Mouse (Mus musculus): ENCODE results near the gene Naa20.
"Not testable (repeated sequence)": the region's sequence is repeated elsewhere in the genome, so short reads cannot be mapped to it uniquely, and the experiment has no call there.

Naa20 gene

GRCm38 (mm10) chr2:145884913-145885785 is 16.8 kb upstream of the Naa20 start:
- DNase-seq (ENCODE audit: low read depth, low spot score), result no peak

DNA sequence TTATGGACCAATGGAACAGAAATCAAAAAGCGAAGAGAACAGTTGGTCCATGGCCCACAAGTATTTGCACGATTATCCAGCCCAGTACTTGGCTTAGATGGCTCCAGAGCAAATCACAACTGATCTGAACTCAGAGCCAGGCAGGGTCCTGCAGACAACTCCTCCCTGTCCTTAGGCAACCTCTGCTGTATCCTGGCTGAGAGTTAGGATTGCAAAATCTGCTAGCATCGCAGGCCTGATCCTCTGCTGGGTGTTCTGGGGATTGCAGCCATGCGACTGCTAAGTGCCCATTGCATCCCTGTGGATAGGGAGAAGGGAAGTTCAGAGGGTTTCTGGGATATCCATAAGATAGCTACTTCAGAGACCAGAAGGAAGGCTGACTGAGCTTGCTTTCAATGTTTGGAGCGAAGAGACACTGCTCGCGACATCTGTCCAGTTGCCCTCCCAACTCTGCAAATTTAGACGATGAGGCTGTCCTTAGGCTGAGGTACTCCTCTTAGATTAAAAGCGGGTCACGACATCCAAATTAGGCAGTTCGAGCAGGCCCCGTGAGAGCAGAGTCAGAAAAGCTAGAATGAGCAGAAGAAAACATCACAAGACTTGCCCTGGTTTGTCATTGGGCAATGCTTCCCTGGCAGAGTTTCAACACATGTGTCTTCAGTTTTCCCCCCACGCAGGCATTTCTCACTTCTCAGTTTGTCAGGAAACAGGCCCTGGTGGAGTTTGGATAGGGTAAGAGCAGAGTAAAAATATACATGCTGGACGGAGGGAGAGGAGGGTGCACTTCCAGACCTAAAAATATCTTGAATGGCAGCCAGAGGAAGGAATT is 13.7 kb upstream of the Naa20 start:
- no peak for DNase-seq (ENCODE audit: low read depth, low spot score)

GRCm38 (mm10) chr2:145888766-145889480 is 13.0 kb upstream of the Naa20 start:
- no peak for DNase-seq (ENCODE audit: low read depth, low spot score)

GRCm38 (mm10) chr2:145890571-145890970 is 11.3 kb upstream of the Naa20 start:
- no peak for DNase-seq (ENCODE audit: low read depth, low spot score)

DNA sequence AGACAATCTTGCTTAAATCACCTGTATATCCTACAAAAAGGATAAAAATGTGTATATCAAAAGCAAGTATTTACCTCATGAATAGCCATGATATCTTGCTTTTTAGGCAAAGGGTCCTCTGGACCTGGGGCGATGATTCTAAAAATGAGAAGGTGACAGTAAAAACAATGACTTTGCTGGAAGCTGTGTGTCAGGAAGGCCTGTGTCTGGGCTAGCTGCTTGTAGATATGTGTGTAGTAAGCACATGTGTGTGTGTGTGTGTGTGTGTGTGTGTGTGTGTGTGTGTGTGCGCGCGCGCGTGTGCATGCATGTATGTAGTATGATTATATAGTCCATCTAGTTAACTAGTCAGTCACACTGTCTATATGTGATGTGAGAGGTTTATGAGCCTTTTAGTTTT is 8.1 kb upstream of the Naa20 start:
- DNase-seq (ENCODE audit: low read depth, low spot score), result no peak

DNA sequence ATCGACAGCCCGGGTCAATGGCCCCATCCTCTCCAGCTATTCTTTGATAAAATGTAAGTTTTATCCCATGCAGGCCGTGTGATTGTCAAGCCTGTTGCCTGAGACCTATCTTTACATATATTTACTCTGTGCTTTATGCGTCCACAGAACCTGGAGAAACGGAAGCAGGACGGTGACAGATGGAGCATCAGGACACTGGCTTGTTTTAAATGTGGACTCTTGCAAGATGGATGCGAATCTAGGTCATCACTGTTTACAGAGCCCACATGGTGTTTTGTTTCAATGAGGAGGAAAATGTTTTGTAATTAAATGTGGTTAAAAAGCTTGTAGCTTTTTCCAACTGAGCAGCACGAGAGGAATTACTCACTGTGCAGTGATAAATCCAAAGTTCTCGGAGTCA is 3.8 kb upstream of the Naa20 start:
- no peak for DNase-seq (ENCODE audit: low read depth, low spot score)

- DNase-seq (ENCODE audit: low read depth, low spot score), result not testable (repeated sequence)
Observed at GRCm38 (mm10) chr2:145900318-145900717, 1.6 kb upstream of the Naa20 start.

DNA sequence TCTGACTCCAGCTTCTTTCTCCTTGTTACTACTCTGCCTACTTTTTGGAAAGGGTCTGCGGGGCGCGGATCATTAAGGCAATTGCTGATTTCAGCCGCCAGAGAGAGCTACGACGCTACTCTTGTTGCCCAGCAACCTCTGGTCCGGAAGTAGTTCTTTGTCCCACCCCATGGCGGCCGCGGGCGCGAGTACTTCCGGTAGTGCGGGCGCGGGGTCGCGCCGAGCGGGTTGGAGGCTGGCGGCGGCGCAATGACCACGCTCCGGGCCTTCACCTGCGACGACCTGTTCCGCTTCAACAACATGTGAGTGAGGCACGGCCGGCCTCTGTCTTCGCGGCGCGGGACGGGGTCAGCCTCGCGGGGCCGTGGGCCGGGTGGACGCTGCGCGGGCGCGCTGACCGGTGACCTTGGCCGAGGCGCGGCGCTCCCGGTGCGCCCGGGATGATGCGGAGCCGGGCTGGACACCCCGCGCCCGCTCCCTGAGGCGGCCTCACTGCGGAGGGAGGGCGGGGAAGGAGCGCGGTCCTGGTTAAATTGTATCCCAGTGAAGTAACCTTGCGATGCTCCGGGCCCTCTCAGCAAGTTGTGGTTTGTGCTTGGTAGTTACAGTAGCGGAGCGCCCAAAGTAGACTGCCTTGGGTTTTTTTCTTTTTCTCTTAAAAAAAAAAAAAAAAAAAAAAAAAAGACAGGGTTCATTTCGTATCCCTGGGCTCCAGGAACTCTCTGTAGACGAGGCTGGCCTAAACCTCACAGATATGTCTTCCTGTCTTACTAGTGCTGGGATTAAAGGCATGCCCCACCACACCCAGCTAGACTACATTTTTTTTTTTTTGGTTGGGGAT is 1.4 kb downstream of the Naa20 start:
- peak; percentile 92 for DNase-seq (ENCODE audit: low read depth, low spot score)

DNA sequence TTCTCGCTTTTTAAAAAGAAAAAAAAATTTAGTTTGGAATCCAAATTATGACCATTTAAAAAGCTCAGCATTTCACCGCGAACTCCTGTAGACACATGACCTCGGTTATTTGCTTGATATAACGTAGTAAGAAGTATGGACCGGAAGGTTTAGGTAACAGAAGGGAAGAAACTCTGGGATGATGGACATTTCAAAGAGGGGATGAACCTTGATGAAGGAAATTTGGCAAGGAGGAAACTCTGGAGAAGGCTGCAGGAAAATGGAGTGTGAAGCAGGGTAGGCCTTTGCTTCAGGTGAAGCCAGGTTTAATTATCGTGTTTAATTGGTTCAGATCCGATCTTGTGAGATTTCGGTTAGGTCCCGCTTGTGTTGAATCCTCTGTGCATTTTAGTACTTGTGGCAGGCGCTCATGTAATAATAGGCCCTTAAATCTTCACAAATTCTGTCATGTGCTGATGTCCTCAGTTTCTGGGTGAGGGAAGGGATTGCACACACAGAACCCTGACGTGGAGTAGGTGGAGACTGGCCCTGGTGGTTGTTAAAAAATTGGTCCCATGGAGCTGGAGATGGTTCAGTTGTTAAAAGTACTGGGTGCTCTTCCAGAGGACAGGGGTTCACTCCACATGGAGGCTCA is 2.2 kb downstream of the Naa20 start:
- peak; percentile 23 for DNase-seq (ENCODE audit: low read depth, low spot score)

DNA sequence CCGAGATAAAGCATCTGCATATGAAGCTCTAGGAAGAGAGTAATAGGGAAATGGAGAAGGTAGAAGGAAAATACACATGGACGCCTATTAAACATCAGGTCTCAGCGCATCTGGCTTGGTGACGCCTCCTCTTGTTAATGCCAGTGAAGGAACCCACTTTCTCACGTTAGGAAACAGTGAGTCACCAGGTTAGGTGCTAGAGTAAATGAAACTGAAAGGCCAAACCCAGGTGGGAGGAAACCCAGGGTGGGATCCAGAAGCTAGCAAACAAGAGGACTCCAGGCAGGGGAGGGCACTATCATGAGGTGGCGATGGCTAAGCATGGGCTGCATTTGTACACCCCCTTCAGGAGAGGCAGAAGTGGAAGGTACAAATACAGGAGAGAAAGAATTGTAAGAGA is 3.3 kb downstream of the Naa20 start:
- DNase-seq (ENCODE audit: low read depth, low spot score), result peak; percentile 81

- DNase-seq (ENCODE audit: low read depth, low spot score), result not testable (repeated sequence)
Observed at GRCm38 (mm10) chr2:145905884-145906283, 4.0 kb downstream of the Naa20 start.

GRCm38 (mm10) chr2:145920941-145921650 is 19.2 kb downstream of the Naa20 start:
- DNase-seq (ENCODE audit: low read depth, low spot score), result no peak

DNA sequence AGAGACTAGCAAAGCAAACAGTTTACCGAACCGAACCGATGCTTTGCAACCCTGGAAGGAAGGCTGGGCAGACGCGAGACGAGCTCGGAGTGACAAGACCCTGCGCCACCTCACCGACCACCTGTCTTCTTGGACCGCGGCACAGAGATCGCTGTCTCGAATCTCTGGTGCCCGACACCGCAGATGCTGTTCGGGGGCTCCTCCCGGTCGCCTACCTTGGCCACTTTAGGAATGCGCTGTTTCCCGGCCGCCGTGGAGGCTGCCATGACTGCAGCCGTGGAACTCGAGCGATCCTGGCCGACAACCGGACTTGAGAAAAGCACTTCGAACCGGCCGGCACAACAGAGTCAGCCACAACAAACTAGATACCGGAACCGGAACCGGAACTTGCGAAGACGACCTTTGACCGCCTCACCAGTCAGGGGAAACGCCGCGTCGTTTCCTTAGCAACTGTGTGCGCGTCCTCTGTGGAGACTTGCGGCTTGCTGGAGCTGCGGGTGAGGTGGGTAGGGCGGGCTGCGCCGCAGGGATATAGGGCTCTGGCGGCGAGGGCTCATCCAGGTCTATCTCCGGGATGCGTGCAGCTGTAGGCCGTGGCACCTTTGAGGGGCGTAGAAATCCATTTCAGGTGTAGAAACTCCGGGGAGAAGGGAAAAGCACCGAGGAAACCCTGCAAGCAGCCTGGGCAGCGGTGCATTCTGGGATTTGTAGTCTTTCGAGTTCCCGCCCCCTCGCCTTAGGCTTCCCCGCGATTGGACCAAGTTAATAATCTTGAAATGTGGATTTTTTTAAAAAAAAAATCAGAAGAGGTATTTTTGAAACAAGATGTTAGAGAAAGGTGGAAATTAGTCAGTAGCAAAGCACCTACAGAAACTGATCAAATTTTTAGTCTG is 32.7 kb downstream of the Naa20 start, which contains the start of the genes Cfap61 and Crnkl1:
TSS of gene Cfap61 (plus strand) at position 446 of the 893 bp plus-strand sequence.
TSS of gene Crnkl1 (minus strand) at position 676 of the 893 bp plus-strand sequence.
- DNase-seq (ENCODE audit: low read depth, low spot score), result peak; percentile 97

DNA sequence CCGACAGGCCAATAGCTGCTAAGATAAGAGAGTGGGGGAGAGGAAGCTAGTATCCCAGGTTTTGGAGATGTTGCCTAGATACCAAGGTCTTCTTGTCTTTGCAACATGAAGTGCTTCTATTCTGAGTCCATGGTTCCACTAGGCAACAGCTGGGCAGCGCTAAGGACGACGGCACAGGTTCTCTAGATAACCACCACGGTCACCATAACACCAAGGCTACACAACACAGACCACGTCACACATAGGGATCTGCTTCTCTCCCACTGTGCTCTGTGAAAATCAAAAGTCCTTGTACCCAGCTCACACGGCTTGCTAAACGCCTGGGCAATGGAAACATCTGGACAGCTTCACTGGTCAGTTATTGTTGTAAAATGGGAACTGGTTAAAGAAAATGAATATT is 35.1 kb downstream of the Naa20 start:
- no peak for DNase-seq (ENCODE audit: low read depth, low spot score)

DNA sequence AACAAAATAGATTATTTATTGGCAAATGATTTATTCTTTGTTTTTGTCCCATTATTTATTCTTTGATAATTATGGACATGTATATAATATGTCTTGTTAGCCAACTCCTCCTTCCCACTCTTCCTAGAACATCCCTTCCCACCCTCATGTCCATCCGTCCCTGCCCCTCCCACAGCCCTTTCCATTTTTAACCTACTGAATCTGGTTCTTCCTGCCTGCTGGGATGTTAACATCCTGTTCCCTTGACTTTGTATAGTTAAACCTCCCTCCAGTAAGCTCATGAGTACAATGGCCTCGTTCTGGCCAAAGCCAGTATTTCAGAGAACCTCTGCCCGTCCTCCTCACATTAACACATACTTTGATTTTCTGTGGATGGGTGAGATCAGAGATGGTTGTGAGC is 39.5 kb downstream of the Naa20 start:
- DNase-seq (ENCODE audit: low read depth, low spot score), result no peak

- DNase-seq (ENCODE audit: low read depth, low spot score), result no peak
Observed at GRCm38 (mm10) chr2:145944286-145944685, 42.4 kb downstream of the Naa20 start.

GRCm38 (mm10) chr2:145948402-145948954 is 46.6 kb downstream of the Naa20 start:
- DNase-seq (ENCODE audit: low read depth, low spot score), result no peak

- DNase-seq (ENCODE audit: low read depth, low spot score), result no peak
Observed at GRCm38 (mm10) chr2:145949475-145950068, 47.7 kb downstream of the Naa20 start.
